Mouse (Mus musculus) layer of hippocampus, postnatal 25 days (tissue): ENCODE data around the gene Ttl. TPM values are rescaled to one million over a fixed set of nuclear protein-coding genes. Genes with fewer than 3 reads are reported as not detected.

Experiments used
- DNase-seq, 2 experiments: peaks; one replicate each; pipeline ENCODE4 v3.0.0; 2022; ENCODE audit warnings: mixed read lengths in 2 of 2, low spot score in 1 of 2; ENCODE audit errors: extremely low spot score in 1 of 2
- total RNA-seq, 2 experiments: library from RNA; stranded (reverse); gene quantifications; 2 replicates each; pipeline ENCODE4 v1.2.3; 2021

Gene Ttl
- total RNA-seq = 10 to 100 TPM; 32.8 to 35.2 TPM

DNA sequence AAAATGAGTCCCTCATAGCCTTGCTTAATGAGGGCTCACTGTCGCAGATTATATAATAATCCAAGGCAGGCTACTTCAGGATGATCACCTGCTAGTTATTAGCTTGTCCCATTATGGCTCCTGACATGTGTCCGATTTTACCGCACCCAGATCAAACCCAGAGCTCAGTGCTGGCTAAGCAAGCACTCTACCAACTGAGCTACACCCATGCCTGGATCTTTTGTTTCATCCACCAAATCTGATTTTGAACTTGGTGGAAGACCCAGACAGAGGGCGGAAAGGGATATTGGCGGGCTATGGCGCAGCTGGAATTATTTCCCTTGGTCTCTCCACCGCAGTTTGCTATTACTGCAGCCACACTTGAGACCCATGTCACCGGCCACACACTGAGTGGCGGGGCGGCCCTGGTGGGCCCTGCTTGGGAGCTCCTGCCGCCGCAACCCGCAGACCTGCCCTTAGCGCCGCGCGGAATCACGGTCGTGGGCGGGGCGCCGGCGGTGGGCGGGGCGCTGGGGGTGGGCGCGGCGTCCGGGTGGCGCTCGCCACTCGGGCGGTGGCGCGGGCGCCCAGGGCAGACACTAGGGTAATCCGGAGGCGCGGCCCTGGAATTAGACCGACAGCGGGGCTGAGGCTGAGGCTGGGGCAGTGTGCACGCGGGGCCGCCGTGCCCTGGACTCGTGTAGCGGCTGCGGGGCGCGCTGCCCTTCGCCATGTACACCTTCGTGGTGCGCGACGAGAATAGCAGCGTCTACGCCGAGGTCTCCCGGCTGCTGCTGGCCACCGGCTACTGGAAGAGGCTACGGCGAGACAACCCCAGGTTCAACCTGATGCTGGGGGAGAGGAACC is at the start of gene Ttl:
Ttl (plus strand) TSS at position 506 of the 846 bp plus-strand sequence.
- DNase-seq = peak; percentile 69 to 74

- no peak for DNase-seq
Measured at GRCm38 (mm10) chr2:129020106-129020505, 45.6 kb upstream of the Ttl start.

DNA sequence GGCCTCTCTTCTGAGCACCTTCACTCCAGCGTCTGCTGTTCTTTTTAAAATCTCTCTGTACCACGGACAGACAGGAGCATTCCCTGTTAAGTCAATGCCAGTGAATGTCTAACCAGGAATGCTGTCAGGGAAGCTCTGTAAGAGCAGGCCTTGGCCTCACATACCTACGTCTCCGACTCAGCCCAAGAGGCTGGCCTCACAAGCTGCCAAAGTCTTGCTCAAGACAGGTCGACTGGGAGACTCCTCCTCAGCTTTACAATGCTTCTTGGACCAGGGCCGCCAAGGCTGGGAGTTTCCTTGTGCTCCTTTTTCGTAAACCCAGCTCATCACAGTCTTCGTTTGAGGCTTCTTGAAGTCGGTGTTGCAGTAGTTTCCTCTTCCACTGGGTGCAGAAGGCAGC is 40.9 kb upstream of the Ttl start:
- no peak for DNase-seq

- no peak for DNase-seq
Measured at GRCm38 (mm10) chr2:129035381-129035780, 30.4 kb upstream of the Ttl start.

DNA sequence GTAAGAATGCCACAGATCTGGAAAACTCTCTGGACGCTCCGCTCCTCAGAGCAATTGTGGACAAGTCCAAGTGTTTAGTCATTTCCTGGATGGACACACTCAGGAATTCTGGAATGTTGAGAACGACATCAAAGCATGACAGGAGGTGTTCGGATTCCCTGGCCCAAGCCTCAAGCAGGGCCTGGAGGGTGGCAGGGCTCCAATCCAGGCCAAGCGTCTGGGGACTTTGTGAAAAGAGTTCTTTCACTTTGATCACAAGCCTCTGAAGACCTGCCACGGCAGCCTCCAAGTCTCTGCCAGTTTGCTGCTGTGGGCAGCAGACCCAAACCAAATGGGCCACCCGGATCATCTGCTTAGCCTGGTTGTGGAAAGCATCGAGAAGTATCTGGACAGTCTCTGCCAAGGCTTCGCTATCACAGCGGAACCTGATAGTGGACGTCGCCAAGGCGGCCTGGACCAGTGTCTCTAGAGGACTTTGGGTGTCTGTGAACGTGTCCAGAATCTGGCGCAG is 27.3 kb upstream of the Ttl start:
- DNase-seq = peak in 1 of 2 experiments; percentile 12

DNA sequence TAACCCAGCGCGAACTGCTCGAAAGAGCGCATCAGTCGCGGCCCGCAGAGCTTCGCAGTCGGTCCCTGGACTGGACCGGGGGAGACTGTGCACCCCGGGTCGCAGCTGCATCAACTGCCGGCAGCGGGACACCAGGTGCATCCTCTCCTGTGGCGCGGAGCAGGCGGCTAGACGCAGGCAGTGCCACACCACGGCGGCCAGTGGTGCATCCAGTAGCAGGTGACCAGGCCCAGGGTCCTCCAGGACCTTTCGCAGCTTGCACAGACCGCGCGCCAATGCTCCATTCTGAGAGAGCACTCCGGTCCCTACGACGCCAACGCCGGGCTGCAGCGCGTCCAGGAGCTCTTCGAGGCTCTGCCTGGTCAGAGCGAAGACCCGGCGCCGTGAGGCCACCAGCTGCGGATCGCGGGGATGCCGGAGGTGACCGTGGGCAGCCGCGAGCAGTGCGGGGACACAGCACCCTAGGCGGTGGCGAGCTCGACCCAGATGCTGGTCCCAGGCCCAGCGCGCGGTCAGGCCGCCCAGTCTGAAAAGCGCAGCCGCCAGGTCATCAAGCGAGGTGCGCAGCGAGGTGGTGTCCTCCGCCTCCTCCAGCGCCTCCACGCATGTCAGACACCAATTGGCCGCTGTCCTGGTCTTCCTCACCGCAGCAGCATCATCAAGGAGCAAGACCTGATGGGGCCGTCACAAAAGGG is 26.7 kb upstream of the Ttl start:
- DNase-seq = peak in 1 of 2 experiments; percentile 15

- no peak for DNase-seq
Measured at GRCm38 (mm10) chr2:129040567-129040966, 25.2 kb upstream of the Ttl start.

GRCm38 (mm10) chr2:129046172-129046845 is 19.4 kb upstream of the Ttl start:
- DNase-seq = no peak

DNA sequence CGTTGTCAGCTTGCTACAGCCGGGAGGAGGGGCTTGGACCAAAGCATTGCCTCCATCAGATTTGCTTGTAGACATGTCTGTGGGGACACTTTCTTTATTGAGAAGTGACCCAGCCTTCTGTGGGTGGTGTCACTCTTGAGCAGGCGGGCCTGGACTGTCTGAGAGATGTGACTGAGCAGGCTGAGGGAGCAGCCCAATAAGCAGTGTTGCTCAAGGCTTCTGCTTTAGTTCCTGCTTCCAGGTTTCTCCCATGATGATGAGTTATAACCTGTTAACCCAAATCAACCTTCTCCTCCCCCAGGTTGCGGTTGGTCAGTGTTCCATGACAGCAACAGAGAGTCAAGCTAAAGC is 18.9 kb upstream of the Ttl start:
- DNase-seq = no peak

- DNase-seq = no peak
Measured at GRCm38 (mm10) chr2:129047811-129048210, 17.9 kb upstream of the Ttl start, which contains the start of gene Vinac1. TSS of gene Vinac1 (minus strand) at chr2:129048172.

- no peak for DNase-seq
Measured at GRCm38 (mm10) chr2:129052451-129052983, 13.2 kb upstream of the Ttl start.

GRCm38 (mm10) chr2:129055741-129056140 is 10.0 kb upstream of the Ttl start:
- no peak for DNase-seq

- peak in 1 of 2 experiments; percentile 22 for DNase-seq
Measured at GRCm38 (mm10) chr2:129056597-129056996, 9.1 kb upstream of the Ttl start.

GRCm38 (mm10) chr2:129057256-129057655 is 8.5 kb upstream of the Ttl start:
- no peak for DNase-seq

GRCm38 (mm10) chr2:129057920-129058361 is 7.8 kb upstream of the Ttl start:
- DNase-seq = no peak

DNA sequence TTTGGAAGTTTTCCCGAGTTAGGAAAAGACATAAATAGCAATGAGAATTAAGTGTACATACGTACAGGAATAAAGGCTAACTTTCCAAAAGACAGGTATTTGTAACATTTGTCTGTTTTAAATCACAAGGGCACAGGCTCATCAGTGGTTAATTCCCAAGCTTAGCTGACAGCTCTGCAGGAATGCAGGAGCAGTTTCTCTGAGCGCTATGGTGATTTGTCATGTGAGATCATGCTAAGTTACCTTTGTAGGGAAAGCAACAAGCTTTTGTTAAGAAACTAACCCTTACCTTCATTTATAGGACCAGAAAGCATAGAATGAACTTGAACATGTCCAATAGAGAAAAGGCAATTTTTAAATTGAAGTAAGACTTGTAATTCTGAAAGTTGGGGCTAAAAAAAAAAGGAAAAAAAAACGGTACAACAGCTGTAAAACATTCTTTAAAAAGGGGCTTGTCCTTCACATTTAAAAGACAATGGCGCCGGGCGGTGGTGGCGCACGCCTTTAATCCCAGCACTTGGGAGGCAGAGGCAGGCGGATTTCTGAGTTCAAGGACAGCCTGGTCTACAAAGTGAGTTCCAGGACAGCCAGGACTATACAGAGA is 4.2 kb upstream of the Ttl start:
- no peak for DNase-seq

DNA sequence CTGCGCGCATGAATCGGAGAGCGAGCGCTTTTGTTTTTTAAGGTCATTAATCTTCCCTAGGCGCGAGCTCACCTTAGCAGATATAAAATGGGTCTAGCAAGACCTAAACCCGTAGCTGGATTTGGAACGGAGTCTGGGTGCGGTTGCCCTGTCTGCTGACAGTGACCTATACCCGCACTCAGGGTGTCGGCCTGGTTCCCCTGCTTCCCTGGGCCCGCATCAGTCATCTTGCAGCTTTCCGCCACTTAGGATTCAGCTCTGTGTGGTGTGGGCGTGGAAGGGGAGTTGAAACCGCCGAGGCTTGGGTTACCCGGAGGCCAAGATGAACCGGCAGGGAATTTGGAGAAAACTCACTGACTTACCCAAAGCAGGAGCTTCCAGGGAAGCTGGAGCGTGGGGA is 584 bp downstream of the Ttl start:
- DNase-seq = peak; percentile 23 to 28

- DNase-seq = no peak
Measured at GRCm38 (mm10) chr2:129070296-129070695, 4.6 kb downstream of the Ttl start.

DNA sequence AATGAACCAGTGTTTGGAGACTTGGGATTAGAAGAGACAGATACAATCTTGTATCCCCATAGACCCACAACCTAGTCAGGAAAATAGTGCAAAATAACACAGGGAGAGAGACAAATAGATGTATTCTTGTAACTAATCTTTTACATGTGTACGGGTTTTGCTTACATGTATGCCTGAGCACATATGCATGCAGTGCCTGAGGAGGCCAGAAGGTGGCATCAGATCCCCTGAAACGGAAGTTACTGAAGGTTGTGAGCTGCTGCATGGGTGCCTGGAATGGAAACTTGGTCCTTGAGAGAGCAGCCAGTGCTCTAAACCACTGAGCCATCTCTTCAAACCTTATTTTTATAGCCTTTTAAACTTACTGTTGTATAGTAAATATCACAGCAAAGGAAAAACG is 12.6 kb downstream of the Ttl start:
- no peak for DNase-seq

DNA sequence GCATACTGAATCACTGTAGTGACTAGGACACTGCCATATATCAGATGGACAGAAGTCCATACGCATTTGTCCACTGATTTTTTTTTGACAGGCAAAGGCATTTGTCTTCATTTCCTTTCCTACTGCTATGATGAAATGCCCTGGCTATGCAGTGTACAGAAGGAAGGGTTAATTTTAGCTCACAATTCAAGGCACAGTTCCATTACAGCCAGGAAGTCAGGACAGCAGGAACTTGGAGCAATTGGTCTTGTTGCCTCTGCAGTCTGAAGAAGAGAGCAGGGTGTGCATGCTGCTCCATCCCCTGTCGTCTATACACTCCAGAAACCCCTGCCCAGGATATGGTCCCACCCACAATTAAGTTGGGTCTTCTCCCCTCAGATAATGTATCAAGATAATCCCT is 13.5 kb downstream of the Ttl start:
- no peak for DNase-seq
